Mouse (Mus musculus) embryonic facial prominence, embryonic 15.5 days (tissue): ENCODE measurements around the gene Tnfrsf12a. TPM values are rescaled to one million over a fixed set of nuclear protein-coding genes. Genes with fewer than 3 reads are reported as not detected.

Experiments
- ATAC-seq: fragments of 200-750 bp; cut with Nextera tagmentation; 2 replicates; pipeline ENCODE4 v1.8.0; 2017; ENCODE audit warnings: low read depth, moderate TSS enrichment; ENCODE audit not compliant: insufficient number of reproducible peaks, low FRiP score, low TSS enrichment
- H3K27ac ChIP-seq: fragments of 300-500 bp; sonication (generic); replicated peaks from 2 replicates; pipeline ENCODE4 v1.5.1; 2015; ENCODE audit warnings: mild to moderate bottlenecking, inconsistent platforms
- H3K27me3 ChIP-seq: fragments of 300-500 bp; sonication (generic); 2 replicates; pipeline ENCODE4 v1.6.1; 2015; ENCODE audit warnings: inconsistent platforms
- H3K36me3 ChIP-seq: fragments of 300-500 bp; sonication (generic); 2 replicates; pipeline ENCODE4 v1.6.1; 2015; ENCODE audit warnings: mild to moderate bottlenecking, inconsistent platforms
- H3K4me1 ChIP-seq: fragments of 300-500 bp; sonication (generic); 2 replicates; pipeline ENCODE4 v1.6.1; 2015; ENCODE audit warnings: inconsistent platforms
- H3K4me2 ChIP-seq: fragments of 300-500 bp; sonication (generic); replicated peaks from 2 replicates; pipeline ENCODE4 v1.6.1; 2015; ENCODE audit warnings: mild to moderate bottlenecking, inconsistent platforms
- H3K4me3 ChIP-seq: fragments of 300-500 bp; sonication (generic); replicated peaks from 2 replicates; pipeline ENCODE4 v1.5.1; 2015; ENCODE audit warnings: mild to moderate bottlenecking, inconsistent platforms
- H3K9ac ChIP-seq: fragments of 300-500 bp; sonication (generic); 2 replicates; pipeline ENCODE4 v1.6.1; 2015; ENCODE audit warnings: inconsistent platforms
- H3K9me3 ChIP-seq: fragments of 300-500 bp; sonication (generic); replicated peaks from 2 replicates; pipeline ENCODE4 v1.6.1; 2016; ENCODE audit warnings: inconsistent platforms
- WGBS: fragments of 180-500 bp; shearing (Covaris S2); methylation state at CpG from one replicate; pipeline ENCODE4 v1.1.7; 2015; 5-methylcytosine and 5-hydroxymethylcytosine counted together
- polyA plus RNA-seq: library from polyadenylated mRNA; unstranded; fragments of >200 nt; fragmentation: Nextera tagmentation; extraction: Ambion mirVana; gene quantifications from 2 replicates; pipeline ENCODE4 v1.2.1, GENCODE M21; 2015

Tnfrsf12a gene
- polyA plus RNA-seq, 1 experiment from 2014 or later, result 29.5 TPM

GRCm38 (mm10) chr17:23665511-23665910 lies 11.8 kb downstream of the Tnfrsf12a start:
- ATAC-seq, result no peak
- H3K9me3 ChIP-seq, result no peaks in the 10 kb centered on the region
- peaks cover 34% of the 10 kb centered on the region for H3K36me3 ChIP-seq
- no peak overlapping the region for H3K9ac ChIP-seq
- no peak overlapping the region for H3K27ac ChIP-seq
- H3K4me3 ChIP-seq, result no peak overlapping the region
- peaks cover 25% of the 10 kb centered on the region for H3K27me3 ChIP-seq
- no peak overlapping the region for H3K4me2 ChIP-seq
- H3K4me1 ChIP-seq, result peaks cover 15% of the 10 kb centered on the region
- WGBS, result 77% methylated on average over 14 of the region's 14 CpGs

- 0 out of 2 replicates have a peak overlapping the region, but pooled peaks have one; percentile 10 for H3K4me2 ChIP-seq
- ATAC-seq, result no peak
- H3K4me1 ChIP-seq, result peaks cover 19% of the 10 kb centered on the region
- no peak overlapping the region for H3K9ac ChIP-seq
- H3K27ac ChIP-seq, result no peak overlapping the region
- no peaks in the 10 kb centered on the region for H3K9me3 ChIP-seq
- peaks cover 26% of the 10 kb centered on the region for H3K36me3 ChIP-seq
- peaks cover 34% of the 10 kb centered on the region for H3K27me3 ChIP-seq
- WGBS, result 7% methylated on average over 5 of the region's 5 CpGs
- H3K4me3 ChIP-seq, result no peak overlapping the region
These were observed 12.7 kb downstream of the Tnfrsf12a start for GRCm38 (mm10) chr17:23664556-23665021.

- H3K36me3 ChIP-seq, result peaks cover 4% of the 10 kb centered on the region
- 0 out of 2 replicates have a peak overlapping the region, but pooled peaks have one; percentile 39 for H3K4me2 ChIP-seq
- no peak overlapping the region for H3K27ac ChIP-seq
- ATAC-seq, result no peak
- H3K4me1 ChIP-seq, result peaks cover 19% of the 10 kb centered on the region
- 1% methylated on average over 9 of the region's 9 CpGs for WGBS
- no peak overlapping the region for H3K9ac ChIP-seq
- no peak overlapping the region for H3K4me3 ChIP-seq
- H3K27me3 ChIP-seq, result peaks cover 36% of the 10 kb centered on the region
- H3K9me3 ChIP-seq, result no peaks in the 10 kb centered on the region
These were observed 15.7 kb downstream of the Tnfrsf12a start for GRCm38 (mm10) chr17:23661526-23661925.

DNA sequence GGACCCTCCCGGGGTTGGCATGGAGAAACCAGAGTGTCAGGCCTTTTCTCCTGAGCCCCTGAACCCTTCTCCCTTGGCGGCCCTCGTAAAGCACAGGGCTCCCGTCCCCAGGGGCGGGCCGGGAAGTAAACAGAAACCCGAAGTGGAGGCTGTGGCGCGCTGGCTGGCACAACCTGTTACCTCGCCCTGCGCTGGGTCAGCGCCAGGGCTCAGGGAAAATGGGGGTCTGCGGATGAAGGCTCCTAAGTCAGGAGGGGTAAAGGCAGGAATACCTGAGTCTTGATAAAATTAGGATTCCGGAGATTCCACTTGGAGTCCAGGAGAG lies 16.4 kb downstream of the Tnfrsf12a start:
- peak overlapping the region; percentile 39 for H3K4me2 ChIP-seq
- H3K9ac ChIP-seq, result no peak overlapping the region
- WGBS, result 2% methylated on average over 14 of the region's 14 CpGs
- peak overlapping the region; percentile 32 for H3K4me3 ChIP-seq
- no peak for ATAC-seq
- H3K36me3 ChIP-seq, result no peaks in the 10 kb centered on the region
- peaks cover 19% of the 10 kb centered on the region for H3K4me1 ChIP-seq
- H3K27me3 ChIP-seq, result peaks cover 36% of the 10 kb centered on the region
- H3K27ac ChIP-seq, result peak overlapping the region; percentile 25; the same call in 1 of the 2 replicates
- no peaks in the 10 kb centered on the region for H3K9me3 ChIP-seq

GRCm38 (mm10) chr17:23660117-23660875 lies 17.0 kb downstream of the Tnfrsf12a start, which contains the start of gene Bicdl2:
TSS of gene Bicdl2 (plus strand) at chr17:23660506.
- Histone ChIP-seq H3K27ac (peak within 1 kb of the TSS; percentile 25; the same call in 1 of the 2 replicates), H3K9ac (no peak within 1 kb of the TSS), H3K4me3 (peak within 1 kb of the TSS; percentile 32), H3K27me3 (peaks cover 36% of the 10 kb centered on the region), H3K4me1 (peaks cover 19% of the 10 kb centered on the region), H3K4me2 (peak within 1 kb of the TSS; percentile 39), H3K9me3 (no peaks in the 10 kb centered on the region), H3K36me3 (no peaks in the 10 kb centered on the region)
- 4% methylated on average over 27 of the region's 27 CpGs for WGBS
- 0 out of 2 replicates have a peak, but pooled peaks have one; percentile 45 for ATAC-seq

GRCm38 (mm10) chr17:23658450-23658849 lies 18.8 kb downstream of the Tnfrsf12a start:
- Histone ChIP-seq H3K27me3 (peaks cover 36% of the 10 kb centered on the region), H3K4me3 (no peak overlapping the region), H3K4me1 (peaks cover 13% of the 10 kb centered on the region; the same call in 1 of the 2 replicates), H3K4me2 (no peak overlapping the region), H3K9me3 (no peaks in the 10 kb centered on the region), H3K27ac (no peak overlapping the region), H3K36me3 (no peaks in the 10 kb centered on the region), H3K9ac (no peak overlapping the region)
- ATAC-seq, result no peak
- WGBS, result 76% methylated on average over 3 of the region's 3 CpGs

GRCm38 (mm10) chr17:23654410-23654809 lies 22.9 kb downstream of the Tnfrsf12a start:
- Histone ChIP-seq H3K27ac (no peak overlapping the region), H3K9me3 (no peaks in the 10 kb centered on the region), H3K36me3 (no peaks in the 10 kb centered on the region), H3K4me3 (no peak overlapping the region), H3K4me2 (no peak overlapping the region), H3K27me3 (peaks cover under 1% of the 10 kb centered on the region), H3K4me1 (no peaks in the 10 kb centered on the region), H3K9ac (no peak overlapping the region)
- 43% methylated on average over 2 of the region's 2 CpGs for WGBS
- ATAC-seq, result no peak

DNA sequence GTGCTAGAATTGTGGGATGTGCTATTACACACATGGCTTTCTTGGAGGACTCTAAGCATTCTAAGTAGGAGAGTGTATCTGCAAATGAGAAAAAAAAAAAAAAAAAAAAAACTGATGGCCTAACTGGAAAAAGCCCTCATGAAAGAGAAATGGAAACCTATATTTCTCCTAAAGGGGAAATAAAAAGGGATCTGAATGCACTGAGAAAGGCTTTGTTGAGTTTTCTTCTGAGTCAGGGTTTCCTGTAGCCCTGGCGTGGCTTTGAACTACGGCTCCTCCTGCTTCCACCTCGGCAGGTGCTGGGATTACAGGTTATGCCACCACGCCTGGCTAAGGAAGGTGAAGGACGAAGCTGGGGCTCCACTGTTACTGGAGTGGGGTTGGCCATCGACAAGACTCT lies 23.3 kb downstream of the Tnfrsf12a start:
- no peak for ATAC-seq
- no peaks in the 10 kb centered on the region; the same call in 1 of the 2 replicates for H3K27me3 ChIP-seq
- H3K4me1 ChIP-seq, result no peaks in the 10 kb centered on the region
- H3K27ac ChIP-seq, result no peak overlapping the region
- H3K9ac ChIP-seq, result no peak overlapping the region
- no peak overlapping the region for H3K4me2 ChIP-seq
- no peaks in the 10 kb centered on the region for H3K36me3 ChIP-seq
- H3K4me3 ChIP-seq, result no peak overlapping the region
- no peaks in the 10 kb centered on the region for H3K9me3 ChIP-seq
- WGBS, result 49% methylated on average over 6 of the region's 6 CpGs

- no peak for ATAC-seq
- 75% methylated on average over 2 of the region's 2 CpGs for WGBS
These were observed 23.9 kb downstream of the Tnfrsf12a start for GRCm38 (mm10) chr17:23653324-23653723.

GRCm38 (mm10) chr17:23651363-23651762 lies 25.9 kb downstream of the Tnfrsf12a start:
- H3K27ac ChIP-seq, result no peak overlapping the region
- peaks cover 8% of the 10 kb centered on the region; the same call in 1 of the 2 replicates for H3K27me3 ChIP-seq
- H3K9me3 ChIP-seq, result no peaks in the 10 kb centered on the region
- no peaks in the 10 kb centered on the region for H3K4me1 ChIP-seq
- H3K4me3 ChIP-seq, result no peak overlapping the region
- ATAC-seq, result no peak
- H3K36me3 ChIP-seq, result no peaks in the 10 kb centered on the region
- no peak overlapping the region for H3K9ac ChIP-seq
- H3K4me2 ChIP-seq, result no peak overlapping the region
- WGBS, result 74% methylated on average over 6 of the region's 6 CpGs

More at GRCm38 (mm10) chr17:23653324-23653723, 23.9 kb downstream of the Tnfrsf12a start:
- Histone ChIP-seq H3K36me3 (no peaks in the 10 kb centered on the region), H3K4me1 (no peaks in the 10 kb centered on the region), H3K27ac (no peak overlapping the region), H3K27me3 (no peaks in the 10 kb centered on the region; the same call in 1 of the 2 replicates), H3K9ac (no peak overlapping the region), H3K4me3 (no peak overlapping the region), H3K9me3 (no peaks in the 10 kb centered on the region), H3K4me2 (no peak overlapping the region)

DNA sequence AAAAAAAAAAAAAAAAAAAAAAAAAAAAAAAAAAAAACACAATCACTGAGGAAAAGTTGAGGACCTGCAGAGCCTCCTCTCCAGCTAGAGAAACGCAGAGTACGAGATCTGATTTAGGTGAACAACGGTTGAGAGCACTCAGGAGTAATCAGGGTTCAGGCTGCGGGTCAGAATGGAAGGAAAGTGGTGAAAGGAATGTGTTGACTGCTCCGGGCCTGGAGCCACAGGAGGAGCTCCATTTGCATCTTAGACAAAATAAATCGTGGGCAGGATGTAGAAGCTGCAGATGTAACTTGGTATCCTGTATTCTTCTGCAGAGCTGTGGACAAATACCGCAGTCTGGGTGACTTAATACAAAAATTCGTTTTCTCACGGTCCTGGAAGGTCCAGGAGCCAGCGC lies 31.4 kb downstream of the Tnfrsf12a start:
- no peak for ATAC-seq
- Histone ChIP-seq H3K27ac (no peak overlapping the region), H3K36me3 (no peaks in the 10 kb centered on the region), H3K27me3 (peaks cover 35% of the 10 kb centered on the region), H3K4me3 (no peak overlapping the region), H3K9me3 (0 out of 2 replicates have a peak, but pooled peaks cover 4% of the 10 kb centered on the region), H3K9ac (no peak overlapping the region), H3K4me2 (no peak overlapping the region), H3K4me1 (peaks cover 13% of the 10 kb centered on the region)
- WGBS, result 31% methylated on average over 10 of the region's 10 CpGs
